Mouse (Mus musculus) cerebellum, adult 2 months (tissue): ENCODE measurements around the gene Tmem164. TPM values are rescaled to one million over a fixed set of nuclear protein-coding genes. Genes with fewer than 3 reads are reported as not detected.
"Not testable (repeated sequence)": the region's sequence is repeated elsewhere in the genome, so short reads cannot be mapped to it uniquely, and the experiment has no call there.

Experiments
- DNase-seq, 2 experiments: peaks; one replicate each; pipeline ENCODE4 v3.0.0; 2021
- H3K27ac ChIP-seq: fragments of 200-500 bp; 2 replicates; pipeline ENCODE4 v1.5.1; 2012; ENCODE audit warnings: low read length, control low read depth, inconsistent platforms; ENCODE audit not compliant: insufficient read depth
- H3K27me3 ChIP-seq: fragments of 200-500 bp; 2 replicates; pipeline ENCODE4 v1.6.1; 2012; ENCODE audit warnings: inconsistent platforms, mild to moderate bottlenecking, low read length, moderate library complexity; ENCODE audit not compliant: control insufficient read depth, insufficient read depth
- H3K4me1 ChIP-seq: fragments of 200-500 bp; 2 replicates; pipeline ENCODE4 v1.6.1; 2011; ENCODE audit warnings: low read length; ENCODE audit not compliant: control insufficient read depth, insufficient read depth
- H3K4me3 ChIP-seq: fragments of 200-500 bp; replicated peaks from 2 replicates; pipeline ENCODE3; 2011; ENCODE audit warnings: mild to moderate bottlenecking, low read depth, low read length, control low read depth; ENCODE audit not compliant: insufficient read depth
- CTCF ChIP-seq: fragments of 200-500 bp; IDR thresholded peaks from 2 replicates; pipeline ENCODE4 v1.5.1; 2011; ENCODE audit warnings: low read depth, mild to moderate bottlenecking, control low read depth, low read length, moderate library complexity, borderline replicate concordance; ENCODE audit not compliant: insufficient read depth
- POLR2A ChIP-seq: fragments of 200-500 bp; IDR thresholded peaks from 2 replicates; pipeline ENCODE4 v1.6.1; 2011; ENCODE audit warnings: low read length, control low read depth, borderline replicate concordance; ENCODE audit not compliant: insufficient read depth
- WGBS: fragments of 180-500 bp; shearing (Covaris S2); methylation state at CpG from one replicate; pipeline ENCODE4 v1.1.7; 2018; 5-methylcytosine and 5-hydroxymethylcytosine counted together
- polyA plus RNA-seq: library from polyadenylated mRNA; depleted of rRNA; stranded (reverse); fragments of >200 nt; gene quantifications from 2 replicates; pipeline ENCODE4 v1.2.3, GENCODE M21; 2012; rRNA removed

Tmem164 gene
- 17.8 and 18.1 TPM in 2 replicates for polyA plus RNA-seq

DNA sequence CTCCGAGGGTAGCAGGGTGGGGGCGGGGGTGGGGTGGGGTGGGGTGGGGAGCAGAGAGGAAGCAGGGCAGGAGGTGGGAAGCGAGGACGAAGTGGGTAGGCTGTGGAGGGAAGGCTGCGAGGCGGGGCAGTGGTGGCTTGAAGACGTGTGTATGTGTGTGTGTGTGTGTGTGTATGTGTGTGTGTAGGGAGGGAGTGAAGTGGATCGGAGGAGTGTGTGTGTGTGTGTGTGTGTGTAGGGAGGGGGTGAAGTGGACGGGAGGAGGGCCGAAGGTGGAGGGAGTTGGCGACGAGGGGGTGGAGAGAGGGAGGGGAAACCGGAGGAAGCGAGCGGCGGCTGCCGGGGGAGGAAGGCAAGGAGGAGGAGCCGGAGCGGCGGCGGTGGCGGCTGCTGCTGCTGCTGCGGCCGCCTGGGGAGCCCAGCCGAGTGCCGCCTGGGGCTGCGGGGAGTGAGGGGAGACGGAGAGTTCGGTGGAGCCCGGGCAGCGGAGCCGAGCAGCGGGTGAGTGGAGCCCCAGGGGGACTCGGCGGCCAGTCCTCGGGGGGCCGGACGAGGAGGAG lies at the start of gene Tmem164:
TSS of gene Tmem164 (plus strand) at position 351 of the 560 bp plus-strand sequence.
- DNase-seq: peak; percentile 72 to 76
- Histone ChIP-seq H3K27me3 (no peaks in the 10 kb centered on the region), H3K27ac (peak within 1 kb of the TSS; percentile 78; the same call in 1 of the 2 replicates), H3K4me1 (no peaks in the 10 kb centered on the region), H3K4me3 (peak within 1 kb of the TSS; percentile 91)
- 8% methylated on average over 24 of the region's 38 CpGs for WGBS
- TF ChIP-seq POLR2A: 0 out of 2 replicates have a peak, but pooled peaks have one; percentile 21
- no peak for TF ChIP-seq CTCF

DNA sequence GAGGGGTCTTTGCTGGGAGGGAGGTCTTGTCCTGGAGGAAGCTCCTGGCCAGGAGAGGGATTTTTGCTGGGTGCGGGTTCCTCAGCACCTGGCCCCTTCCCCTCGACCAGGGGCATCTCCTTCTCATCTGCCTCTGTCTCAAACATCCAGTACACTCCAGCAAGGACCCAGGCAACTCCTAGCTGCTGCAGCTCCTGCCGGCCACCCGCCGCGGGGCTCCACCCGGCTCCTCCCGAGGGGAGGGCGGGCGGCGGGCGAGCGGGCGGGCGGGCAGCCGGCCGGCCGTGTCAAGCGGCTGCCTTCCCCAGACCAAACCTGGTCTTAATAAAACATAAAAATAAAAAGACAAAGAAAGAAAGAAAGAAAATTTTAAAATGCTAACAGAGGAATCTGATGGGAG lies 48.2 kb upstream of the Tmem164 start:
- not testable (repeated sequence) for DNase-seq, H3K27ac ChIP-seq, H3K4me3 ChIP-seq, H3K27me3 ChIP-seq, H3K4me1 ChIP-seq
- WGBS: 34% methylated on average over 18 of the region's 19 CpGs

DNA sequence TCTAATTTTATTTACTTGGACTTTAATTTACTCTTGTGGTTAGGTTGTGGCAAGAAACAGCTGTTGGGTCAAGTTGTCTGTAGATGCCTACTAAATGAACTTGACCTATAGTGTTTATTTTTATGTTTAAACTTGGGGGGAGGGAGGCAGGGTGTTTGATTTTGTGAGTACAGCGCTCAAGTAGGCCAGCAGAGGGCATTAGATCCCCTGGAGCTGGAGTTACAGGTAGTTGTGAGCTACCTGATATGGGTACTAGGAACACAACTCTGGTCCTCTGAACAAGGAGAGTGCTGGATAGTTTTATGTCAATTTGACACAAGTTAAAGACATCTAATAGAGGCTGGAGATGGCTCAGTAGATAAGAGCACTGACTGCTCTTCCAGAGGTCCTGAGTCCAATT lies 34.0 kb upstream of the Tmem164 start:
- H3K4me3 ChIP-seq: no peak overlapping the region
- H3K27ac ChIP-seq: no peak overlapping the region
- DNase-seq: no peak
- H3K4me1 ChIP-seq: no peaks in the 10 kb centered on the region
- no peaks in the 10 kb centered on the region for H3K27me3 ChIP-seq
- no peak for TF ChIP-seq CTCF
- TF ChIP-seq POLR2A: no peak
- WGBS: 68% methylated on average over 1 of the region's 1 CpGs

DNA sequence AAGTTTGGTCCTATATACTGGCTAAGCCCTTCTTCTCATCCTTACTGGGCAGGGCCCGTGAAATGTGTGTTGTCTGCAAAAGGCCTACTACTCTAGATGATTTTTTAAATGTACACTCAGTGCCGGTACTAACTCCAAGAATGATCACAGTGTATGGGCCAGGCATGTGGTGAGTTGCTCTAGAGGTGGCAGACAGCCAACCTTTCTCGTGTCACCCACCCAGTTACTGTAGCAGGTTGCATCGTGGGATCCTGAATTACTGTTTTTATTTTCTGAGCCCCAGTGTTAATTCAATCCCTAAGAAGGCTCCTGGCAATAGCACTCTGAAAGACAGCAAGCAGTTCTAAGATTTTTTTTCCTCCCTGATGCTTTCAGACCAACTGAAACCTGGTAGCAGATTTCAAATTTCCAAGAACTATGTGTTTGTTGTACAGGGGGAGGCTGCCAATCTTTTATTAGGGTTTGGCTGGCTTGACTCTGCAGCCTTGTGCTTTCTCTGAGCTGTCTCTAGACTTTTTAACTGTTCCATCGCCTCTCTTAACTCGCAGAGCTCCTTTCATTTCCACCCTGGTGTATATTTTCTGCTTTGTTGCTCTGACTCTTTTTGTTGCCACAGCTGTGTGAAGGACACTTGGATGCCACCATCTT lies 31.0 kb upstream of the Tmem164 start:
- H3K4me1 ChIP-seq: no peaks in the 10 kb centered on the region
- no peaks in the 10 kb centered on the region for H3K27me3 ChIP-seq
- H3K4me3 ChIP-seq: no peak overlapping the region
- WGBS: 34% methylated on average over 6 of the region's 6 CpGs
- H3K27ac ChIP-seq: no peak overlapping the region
- DNase-seq: no peak
- TF ChIP-seq POLR2A (no peak), CTCF (no peak)

DNA sequence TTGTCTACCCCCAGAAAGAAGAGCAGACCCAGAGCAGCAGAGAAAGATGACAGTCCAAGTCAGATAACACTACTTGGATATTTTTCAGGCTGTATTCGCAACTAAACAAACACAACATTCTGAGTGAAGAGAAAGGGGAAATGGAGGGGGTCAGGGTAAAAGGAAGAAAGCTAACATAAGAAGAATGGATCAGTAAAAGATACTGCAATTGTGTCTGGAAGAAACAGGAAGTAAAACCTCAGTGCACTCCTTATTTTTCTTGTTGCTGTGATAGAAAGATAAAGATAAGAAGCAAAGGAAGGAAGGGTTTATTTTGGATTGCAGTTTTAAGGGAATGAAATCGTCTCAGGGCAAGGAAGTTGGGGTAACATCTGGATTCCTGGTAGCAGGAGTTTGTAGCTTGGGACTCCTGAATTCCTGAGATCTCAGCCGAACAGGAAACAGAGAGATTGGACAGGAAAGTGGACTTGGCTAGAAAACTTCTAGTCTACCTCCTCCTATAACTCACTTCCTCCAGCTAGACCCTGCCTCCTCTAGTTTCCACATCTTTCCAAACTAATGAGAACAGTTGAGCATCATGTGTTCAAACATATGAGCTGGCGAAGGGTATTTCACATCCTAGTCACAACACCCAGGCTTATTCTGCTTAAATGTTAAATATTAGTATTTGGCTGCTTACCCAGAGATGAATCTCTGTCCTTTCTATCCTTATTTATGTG lies 16.3 kb upstream of the Tmem164 start:
- Histone ChIP-seq H3K27me3 (no peaks in the 10 kb centered on the region), H3K27ac (no peak overlapping the region), H3K4me3 (no peak overlapping the region), H3K4me1 (no peaks in the 10 kb centered on the region)
- no peak for TF ChIP-seq POLR2A
- DNase-seq: no peak
- WGBS: 86% methylated on average over 4 of the region's 4 CpGs

DNA sequence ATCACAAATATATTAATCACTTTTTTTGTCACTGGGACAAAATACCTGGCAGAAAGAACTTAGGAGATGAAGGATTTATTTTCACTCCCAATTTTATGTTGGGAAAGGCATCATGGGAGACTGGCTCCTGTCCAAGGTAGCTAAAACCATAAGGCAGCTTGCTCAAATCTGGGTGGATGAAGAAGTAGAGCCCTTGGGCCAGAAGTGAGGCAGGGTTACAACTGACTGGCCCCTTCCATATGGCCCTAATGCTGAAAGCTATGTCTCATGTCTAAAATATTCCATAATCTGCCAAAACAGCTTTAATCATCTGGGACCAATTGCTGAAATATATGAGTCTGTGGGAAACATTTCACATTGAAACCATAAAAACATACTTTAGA lies 15.8 kb upstream of the Tmem164 start:
- no peaks in the 10 kb centered on the region for H3K4me1 ChIP-seq

DNA sequence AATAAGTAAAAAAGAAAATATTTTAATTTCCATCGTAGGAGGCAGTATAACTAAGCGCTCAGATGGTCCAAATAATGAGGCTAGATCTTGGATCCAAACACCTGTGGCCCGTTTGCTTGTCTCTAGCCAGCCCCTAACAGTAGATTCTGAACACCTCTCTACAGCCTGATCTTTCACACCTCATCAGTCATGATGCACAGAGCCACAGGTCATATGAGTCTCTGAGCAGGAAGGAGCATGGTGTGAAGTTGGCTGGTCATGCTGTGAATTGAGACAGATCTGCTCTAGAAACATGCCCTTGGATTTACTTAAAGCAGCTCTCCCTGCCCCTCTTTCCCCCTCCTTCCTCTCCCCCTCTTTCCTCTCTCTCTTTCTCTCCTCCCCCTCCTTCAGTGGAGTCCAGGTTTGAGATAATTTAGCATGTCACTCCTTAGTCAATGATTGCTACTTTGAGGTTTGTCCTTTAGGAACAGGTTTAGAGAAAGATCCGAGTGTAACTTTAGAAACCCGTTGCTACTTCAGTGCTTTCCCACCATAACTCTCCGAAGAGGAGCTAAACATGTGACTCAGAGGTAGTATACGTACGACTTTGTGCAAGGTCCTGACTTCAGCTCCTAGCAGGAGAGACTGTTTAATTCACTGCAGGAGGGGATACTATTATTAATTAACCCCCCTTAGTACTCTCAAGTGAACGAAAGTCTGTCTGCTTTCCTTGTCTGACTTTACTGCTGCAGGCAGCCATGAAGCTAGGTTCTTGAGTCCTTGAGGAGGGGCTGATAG lies 11.7 kb upstream of the Tmem164 start:
- no peak for DNase-seq
- no peaks in the 10 kb centered on the region for H3K27me3 ChIP-seq
- no peak overlapping the region for H3K4me3 ChIP-seq
- no peak overlapping the region for H3K27ac ChIP-seq
- no peaks in the 10 kb centered on the region for H3K4me1 ChIP-seq
- TF ChIP-seq CTCF (no peak), POLR2A (no peak)
- WGBS: 69% methylated on average over 9 of the region's 9 CpGs

More for the DNA sequence above, 15.8 kb upstream of the Tmem164 start:
- H3K4me3 ChIP-seq: no peak overlapping the region
- no peak overlapping the region for H3K27ac ChIP-seq
- no peaks in the 10 kb centered on the region for H3K27me3 ChIP-seq
- no peak for TF ChIP-seq POLR2A
- TF ChIP-seq CTCF: no peak
- no peak for DNase-seq
